Comparison of ENCODE assay signal across 14 mouse cellular contexts in the genomic region with DNA sequence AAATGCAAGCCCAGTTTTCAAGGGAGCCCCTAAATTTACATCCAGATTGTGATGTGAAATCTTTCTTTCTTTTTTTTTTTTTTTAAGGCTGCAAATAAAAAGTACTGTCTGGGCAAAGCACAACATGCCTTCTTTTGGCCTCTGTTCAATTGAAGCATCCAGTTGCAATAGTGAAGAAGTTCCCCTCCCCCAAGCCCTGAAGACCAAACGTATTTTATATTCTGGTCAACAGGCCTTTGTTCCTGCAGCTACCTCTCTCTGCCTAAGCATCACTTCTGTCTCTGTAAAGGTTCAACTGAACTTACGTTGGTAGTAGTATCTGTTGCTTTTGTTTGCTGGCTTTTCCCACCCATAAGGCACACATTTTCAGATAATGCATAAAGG. TPM values are rescaled to one million over a fixed set of nuclear protein-coding genes. Genes with fewer than 3 reads are reported as not detected.
DNase-seq lines count a peak whose midpoint lies in the region; ATAC-seq and TF ChIP-seq lines count a peak whose summit lies in the region.
"Had no signal": no experiment of that assay in that cellular context is flagged by ENCODE, and none has a peak within 500 bp of the region (broad histone marks: within the 10 kb centered on the region; RNA-seq: fewer than 3 reads in every experiment).

No protein-coding gene starts in this region.

- DNase-seq in embryonic facial prominence, embryonic 11.5 days (ENCODE audit: low spot score) = peak; percentile 8
- no peak for DNase-seq in right cerebral cortex, adult 2 months (ENCODE audit: low spot score in 2 of 2)
- DNase-seq in layer of hippocampus, adult 9-11 months = no peak
- DNase-seq: cerebellum, adult 2 months; heart, adult 2 months; heart, postnatal 14 days; kidney, adult 8-10 months; right cerebral cortex, adult 18-20 months; thymus, adult 2 months had no signal

- no peaks in the 10 kb centered on the region for H3K27me3 ChIP-seq in ES-Bruce4 (ENCODE audit: control insufficient read depth, insufficient read depth, low read length, poor library complexity, severe bottlenecking)
- no peaks in the 10 kb centered on the region for H3K27me3 ChIP-seq in embryonic facial prominence, embryonic 11.5 days (ENCODE audit: control insufficient read depth, insufficient read depth, low read length)
- H3K27me3 ChIP-seq in hindbrain, embryonic 12.5 days = no peaks in the 10 kb centered on the region
- H3K27me3 ChIP-seq in midbrain, embryonic 15.5 days (replicated peaks) = no peaks in the 10 kb centered on the region
- no peaks in the 10 kb centered on the region for H3K27me3 ChIP-seq in liver, embryonic 12.5 days (replicated peaks)
- H3K27me3 ChIP-seq: liver, embryonic 15.5 days had no signal

- no peak for TF ChIP-seq EP300 in ES-Bruce4 (IDR thresholded peaks at IDR 0.05; ENCODE audit: insufficient read depth, low read depth, low read length)

- H3K4me1 ChIP-seq in ES-Bruce4 (ENCODE audit: control insufficient read depth, insufficient read depth, low read length) = peaks cover 2% of the 10 kb centered on the region
- no peaks in the 10 kb centered on the region for H3K4me1 ChIP-seq in embryonic facial prominence, embryonic 11.5 days (ENCODE audit: control insufficient read depth, insufficient read depth, low read length)
- no peaks in the 10 kb centered on the region for H3K4me1 ChIP-seq in hindbrain, embryonic 12.5 days
- H3K4me1 ChIP-seq in midbrain, embryonic 15.5 days = 0 out of 2 replicates have a peak, but pooled peaks cover 6% of the 10 kb centered on the region
- H3K4me1 ChIP-seq in liver, embryonic 12.5 days = no peaks in the 10 kb centered on the region
- H3K4me1 ChIP-seq: liver, embryonic 15.5 days had no signal

- H3K4me3 ChIP-seq in ES-Bruce4 (ENCODE audit: low read depth, low read length) = no peak overlapping the region
- H3K4me3 ChIP-seq in embryonic facial prominence, embryonic 11.5 days (ENCODE audit: low read depth, low read length) = no peak overlapping the region
- H3K4me3 ChIP-seq in hindbrain, embryonic 12.5 days = no peak overlapping the region
- H3K4me3 ChIP-seq in midbrain, embryonic 15.5 days = no peak overlapping the region
- no peak overlapping the region for H3K4me3 ChIP-seq in liver, embryonic 12.5 days
- H3K4me3 ChIP-seq: heart, adult 2 months; liver, embryonic 15.5 days had no signal

- no peak for TF ChIP-seq POLR2A in ES-Bruce4 (IDR thresholded peaks at IDR 0.05; ENCODE audit: insufficient read depth, low read length)

- no peak overlapping the region for H3K9ac ChIP-seq in ES-Bruce4 (ENCODE audit: low read depth, poor library complexity, severe bottlenecking)
- no peak overlapping the region for H3K9ac ChIP-seq in embryonic facial prominence, embryonic 11.5 days (replicated peaks; ENCODE audit: low read length)
- no peak overlapping the region for H3K9ac ChIP-seq in hindbrain, embryonic 12.5 days
- no peak overlapping the region for H3K9ac ChIP-seq in midbrain, embryonic 15.5 days
- H3K9ac ChIP-seq in liver, embryonic 12.5 days = no peak overlapping the region
- H3K9ac ChIP-seq: liver, embryonic 15.5 days had no signal

- 42% methylated on average over 2 of the region's 2 CpGs for WGBS in embryonic facial prominence, embryonic 11.5 days
- WGBS in hindbrain, embryonic 12.5 days = 29% methylated on average over 2 of the region's 2 CpGs
- 21% methylated on average over 2 of the region's 2 CpGs for WGBS in midbrain, embryonic 15.5 days
- WGBS in liver, embryonic 12.5 days (ENCODE audit: insufficient replicate concordance) = 44% methylated on average over 2 of the region's 2 CpGs

- no peaks in the 10 kb centered on the region for H3K36me3 ChIP-seq in ES-Bruce4 (ENCODE audit: control insufficient read depth, insufficient read depth, low read length, poor library complexity, severe bottlenecking)
- no peaks in the 10 kb centered on the region for H3K36me3 ChIP-seq in embryonic facial prominence, embryonic 11.5 days (replicated peaks; ENCODE audit: control insufficient read depth, insufficient read depth, low read depth, low read length)
- no peaks in the 10 kb centered on the region for H3K36me3 ChIP-seq in hindbrain, embryonic 12.5 days
- H3K36me3 ChIP-seq in midbrain, embryonic 15.5 days (replicated peaks) = no peaks in the 10 kb centered on the region
- no peaks in the 10 kb centered on the region for H3K36me3 ChIP-seq in liver, embryonic 12.5 days
- H3K36me3 ChIP-seq: liver, embryonic 15.5 days had no signal

- no peaks in the 10 kb centered on the region for H3K9me3 ChIP-seq in ES-Bruce4 (replicated peaks; ENCODE audit: control insufficient read depth, insufficient read depth, low read length, poor library complexity, severe bottlenecking)
- H3K9me3 ChIP-seq in embryonic facial prominence, embryonic 11.5 days (replicated peaks; ENCODE audit: control insufficient read depth, low read length) = no peaks in the 10 kb centered on the region
- H3K9me3 ChIP-seq in hindbrain, embryonic 12.5 days (replicated peaks) = no peaks in the 10 kb centered on the region
- no peaks in the 10 kb centered on the region for H3K9me3 ChIP-seq in midbrain, embryonic 15.5 days
- H3K9me3 ChIP-seq in liver, embryonic 12.5 days (replicated peaks) = no peaks in the 10 kb centered on the region
- H3K9me3 ChIP-seq: liver, embryonic 15.5 days had no signal

- H3K27ac ChIP-seq in ES-Bruce4 (ENCODE audit: insufficient read depth, low read length) = peak overlapping the region; percentile 91
- no peak overlapping the region for H3K27ac ChIP-seq in embryonic facial prominence, embryonic 11.5 days (replicated peaks; ENCODE audit: low read depth, low read length)
- peak overlapping the region; percentile 80 for H3K27ac ChIP-seq in hindbrain, embryonic 12.5 days
- peak overlapping the region; percentile 65 for H3K27ac ChIP-seq in midbrain, embryonic 15.5 days
- no peak overlapping the region for H3K27ac ChIP-seq in liver, embryonic 12.5 days
- H3K27ac ChIP-seq: heart, adult 2 months; liver, embryonic 15.5 days had no signal

- H3K4me2 ChIP-seq in embryonic facial prominence, embryonic 11.5 days (ENCODE audit: low read depth, low read length) = no peak overlapping the region
- H3K4me2 ChIP-seq in hindbrain, embryonic 12.5 days (replicated peaks) = no peak overlapping the region
- 0 out of 2 replicates have a peak overlapping the region, but pooled peaks have one; percentile 0 for H3K4me2 ChIP-seq in midbrain, embryonic 15.5 days
- H3K4me2 ChIP-seq in liver, embryonic 12.5 days = no peak overlapping the region
- H3K4me2 ChIP-seq: liver, embryonic 15.5 days had no signal

- no peak for TF ChIP-seq CTCF in ES-Bruce4 (IDR thresholded peaks at IDR 0.05; ENCODE audit: low read depth, low read length)

- ATAC-seq in embryonic facial prominence, embryonic 11.5 days (replicated peaks; ENCODE audit: insufficient number of reproducible peaks, low FRiP score, low TSS enrichment, low read depth) = no peak
- ATAC-seq in hindbrain, embryonic 12.5 days (ENCODE audit: low FRiP score) = no peak
- ATAC-seq in midbrain, embryonic 15.5 days (replicated peaks) = peak; percentile 44; the same call in 1 of the 2 replicates
- ATAC-seq in liver, embryonic 12.5 days = no peak

RNA-seq across cellular contexts. Expression of a gene that starts 20.5 kb away (rescaled TPM):
- polyA plus RNA-seq in ES-Bruce4 (2011; ENCODE audit: insufficient read depth, insufficient read length, low read depth, missing spikeins) = 5.2 and 7.8 TPM in 2 replicates
- 0.89 and 1.00 TPM in 2 replicates for polyA plus RNA-seq in embryonic facial prominence, embryonic 11.5 days (2014; fragmentation: Nextera tagmentation; extraction: Ambion mirVana)
- polyA plus RNA-seq in hindbrain, embryonic 12.5 days (2016; fragmentation: Nextera tagmentation; extraction: Ambion mirVana) = 0.42 and 1.2 TPM in 2 replicates
- 0.70 and 0.99 TPM in 2 replicates for polyA plus RNA-seq in midbrain, embryonic 15.5 days (2015; fragmentation: Nextera tagmentation; extraction: Ambion mirVana)
- polyA plus RNA-seq in liver, embryonic 12.5 days (2016; fragmentation: Nextera tagmentation; extraction: Ambion mirVana) = 1.0 and 1.2 TPM in 2 replicates

RNA-seq across cellular contexts. Expression of a gene that starts 31.5 kb away (rescaled TPM):
- polyA plus RNA-seq in ES-Bruce4 (2011; ENCODE audit: insufficient read depth, insufficient read length, low read depth, missing spikeins) = 680 TPM in 2 replicates
- 585 and 587 TPM in 2 replicates for polyA plus RNA-seq in embryonic facial prominence, embryonic 11.5 days (2014; fragmentation: Nextera tagmentation; extraction: Ambion mirVana)
- 537 and 566 TPM in 2 replicates for polyA plus RNA-seq in hindbrain, embryonic 12.5 days (2016; fragmentation: Nextera tagmentation; extraction: Ambion mirVana)
- polyA plus RNA-seq in midbrain, embryonic 15.5 days (2015; fragmentation: Nextera tagmentation; extraction: Ambion mirVana) = 441 and 470 TPM in 2 replicates
- polyA plus RNA-seq in liver, embryonic 12.5 days (2016; fragmentation: Nextera tagmentation; extraction: Ambion mirVana) = 641 and 655 TPM in 2 replicates

Comparison
In these comparisons a context has a peak if more than half of its experiments do, and no peak if none do; other contexts are left out.
1. H3K27ac ChIP-seq: peak in ES-Bruce4 (single experiment), hindbrain, embryonic 12.5 days (single experiment) and midbrain, embryonic 15.5 days (single experiment); none in embryonic facial prominence, embryonic 11.5 days (single experiment) and liver, embryonic 12.5 days (single experiment).